Mouse (Mus musculus): Measurements from ENCODE around the gene Zfp329. TPM values are rescaled to one million over a fixed set of nuclear protein-coding genes. Genes with fewer than 3 reads are reported as not detected.

Zfp329 gene
- 9.0 TPM for total RNA-seq (2023)

GRCm38 (mm10) chr7:12818521-12819295 lies at the start of gene Zfp329:
Gene Zfp329, minus strand, starts transcription at chr7:12818858.

GRCm38 (mm10) chr7:12834162-12835120 lies 15.8 kb upstream of the Zfp329 start, which contains the start of gene Zfp110:
Gene Zfp110, plus strand, starts transcription at chr7:12834761.

GRCm38 (mm10) chr7:12802866-12803726 lies 15.6 kb downstream of the Zfp329 start, which contains the start of gene Zscan18:
Gene Zscan18, minus strand, starts transcription at chr7:12803635.

Other genes with a start within 250 kb of the Zfp329 start
- gene Vmn2r53, start 210.1 kb downstream of the Zfp329 start, total RNA-seq (2023): 0.03 TPM
- not detected for gene Vmn2r54, start 178.5 kb downstream of the Zfp329 start, total RNA-seq (2023)
- not detected for gene Vmn2r55, start 133.9 kb downstream of the Zfp329 start, total RNA-seq (2023)
- gene Vmn2r56, start 83.9 kb downstream of the Zfp329 start, total RNA-seq (2023): not detected
- 16.5 TPM for gene Zscan18, start 15.2 kb downstream of the Zfp329 start, total RNA-seq (2023)
- gene Zfp110, start 15.9 kb upstream of the Zfp329 start, total RNA-seq (2023): 112 TPM
- 0.82 TPM for gene Zfp128, start 62.3 kb upstream of the Zfp329 start, total RNA-seq (2023)
- 8.8 TPM for gene Zscan22, start 79.0 kb upstream of the Zfp329 start, total RNA-seq (2023)
- gene Rps5, start 103.4 kb upstream of the Zfp329 start, total RNA-seq (2023): 2,676 TPM
- gene Rnf225, start 108.6 kb upstream of the Zfp329 start, total RNA-seq (2023): 1.3 TPM
- gene Zfp324, start 147.0 kb upstream of the Zfp329 start, total RNA-seq (2023): 1.5 TPM
- 7.4 TPM for gene Zfp446, start 159.0 kb upstream of the Zfp329 start, total RNA-seq (2023)
- 0.35 TPM for gene Slc27a5, start 179.3 kb upstream of the Zfp329 start, total RNA-seq (2023)
- gene Trim28, start 180.3 kb upstream of the Zfp329 start, total RNA-seq (2023): 362 TPM
- 11.5 TPM for gene Zbtb45, start 191.2 kb upstream of the Zfp329 start, total RNA-seq (2023)
- gene Chmp2a, start 215.9 kb upstream of the Zfp329 start, total RNA-seq (2023): 90.7 TPM
- gene Ube2m, start 219.4 kb upstream of the Zfp329 start, total RNA-seq (2023): 77.5 TPM
- 0.64 TPM for gene Mzf1, start 235.9 kb upstream of the Zfp329 start, total RNA-seq (2023)